Mouse (Mus musculus) olfactory bulb, adult 2 months (tissue): ENCODE data around the gene Elavl4.

Experiments used
- CTCF ChIP-seq: fragments of 200-500 bp; IDR thresholded peaks from 2 replicates; pipeline ENCODE4 v1.5.1; 2012; ENCODE audit warnings: low read depth, mild to moderate bottlenecking, low read length, moderate library complexity; ENCODE audit not compliant: insufficient read depth
- POLR2A ChIP-seq: fragments of 200-500 bp; IDR thresholded peaks from 2 replicates; pipeline ENCODE4 v1.6.1; 2012; ENCODE audit warnings: mild to moderate bottlenecking, low read depth, low read length, moderate library complexity; ENCODE audit not compliant: insufficient read depth

GRCm38 (mm10) chr4:110292471-110292870 lies 59.2 kb downstream of the Elavl4 start:
- no peak for TF ChIP-seq CTCF
- TF ChIP-seq POLR2A: no peak
